Mouse (Mus musculus) neural tube, embryonic 12.5 days (tissue): ENCODE results near the gene Gm43552. TPM values are rescaled to one million over a fixed set of nuclear protein-coding genes. Genes with fewer than 3 reads are reported as not detected.

Experiments used
- ATAC-seq: fragments of 200-750 bp; cut with Nextera tagmentation; 2 replicates; pipeline ENCODE4 v1.8.0; 2017; ENCODE audit warnings: low read depth, mild to moderate bottlenecking, moderate TSS enrichment, moderate library complexity; ENCODE audit not compliant: low FRiP score
- H3K27ac ChIP-seq: fragments of 300-500 bp; sonication (generic); 2 replicates; pipeline ENCODE4 v1.5.1; 2016
- H3K27me3 ChIP-seq: fragments of 300-500 bp; sonication (generic); replicated peaks from 2 replicates; pipeline ENCODE4 v1.6.1; 2016; ENCODE audit warnings: mild to moderate bottlenecking
- H3K36me3 ChIP-seq: fragments of 300-500 bp; sonication (generic); 2 replicates; pipeline ENCODE4 v1.6.1; 2016; ENCODE audit warnings: mild to moderate bottlenecking
- H3K4me1 ChIP-seq: fragments of 300-500 bp; sonication (generic); 2 replicates; pipeline ENCODE4 v1.6.1; 2016
- H3K4me2 ChIP-seq: fragments of 300-500 bp; sonication (generic); replicated peaks from 2 replicates; pipeline ENCODE4 v1.6.1; 2016; ENCODE audit warnings: mild to moderate bottlenecking
- H3K4me3 ChIP-seq: fragments of 300-500 bp; sonication (generic); 2 replicates; pipeline ENCODE4 v1.5.1; 2016
- H3K9ac ChIP-seq: fragments of 300-500 bp; sonication (generic); 2 replicates; pipeline ENCODE4 v1.6.1; 2016; ENCODE audit warnings: mild to moderate bottlenecking
- H3K9me3 ChIP-seq: fragments of 300-500 bp; sonication (generic); 2 replicates; pipeline ENCODE4 v1.6.1; 2016; ENCODE audit warnings: mild to moderate bottlenecking
- WGBS: fragments of 180-500 bp; shearing (Covaris S2); methylation state at CpG from one replicate; pipeline ENCODE4 v1.1.7; 2016; 5-methylcytosine and 5-hydroxymethylcytosine counted together
- polyA plus RNA-seq: library from polyadenylated mRNA; unstranded; fragments of >200 nt; fragmentation: Nextera tagmentation; extraction: Ambion mirVana; gene quantifications from 2 replicates; pipeline ENCODE4 v1.2.1, GENCODE M21; 2016

Gm43552 gene
- polyA plus RNA-seq, 1 experiment from 2014 or later, result not detected

DNA sequence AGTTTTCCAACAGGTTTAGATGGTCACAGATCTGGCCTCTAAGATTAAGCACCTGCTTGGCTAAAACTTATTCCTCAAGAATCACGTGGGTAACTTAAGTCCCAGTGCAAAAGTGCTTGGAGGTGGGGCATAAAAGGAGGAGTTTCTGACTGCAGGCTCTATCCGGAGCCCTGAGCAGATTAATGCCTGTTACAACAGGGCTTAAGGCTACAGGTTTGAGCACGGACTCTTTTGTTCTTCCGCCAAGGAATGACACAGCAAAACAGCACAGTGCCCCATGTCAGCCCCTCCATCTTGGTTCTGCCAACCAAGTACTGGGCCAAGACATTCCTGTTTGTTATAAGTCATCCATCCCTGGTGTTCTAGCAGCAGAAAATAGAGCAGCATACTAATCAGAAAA lies 64.3 kb downstream of the Gm43552 start:
- ATAC-seq, result no peak
- WGBS, result 56% methylated on average over 4 of the region's 4 CpGs
- no peak overlapping the region for H3K27ac ChIP-seq
- H3K4me1 ChIP-seq, result no peaks in the 10 kb centered on the region
- H3K27me3 ChIP-seq, result no peaks in the 10 kb centered on the region
- no peak overlapping the region for H3K4me3 ChIP-seq
- H3K9me3 ChIP-seq, result no peaks in the 10 kb centered on the region
- H3K9ac ChIP-seq, result no peak overlapping the region
- H3K4me2 ChIP-seq, result no peak overlapping the region
- peaks cover 25% of the 10 kb centered on the region for H3K36me3 ChIP-seq

- Histone ChIP-seq H3K9ac (no peak overlapping the region), H3K4me3 (no peak overlapping the region), H3K4me2 (no peak overlapping the region), H3K27me3 (no peaks in the 10 kb centered on the region), H3K36me3 (peaks cover 50% of the 10 kb centered on the region), H3K27ac (no peak overlapping the region), H3K9me3 (no peaks in the 10 kb centered on the region), H3K4me1 (no peaks in the 10 kb centered on the region)
- whole genome bisulfite sequencing, result 93% methylated on average over 5 of the region's 5 CpGs
- no peak for ATAC-seq
Measured at GRCm38 (mm10) chr5:65425251-65425650, 67.4 kb downstream of the Gm43552 start.

GRCm38 (mm10) chr5:65424215-65424614 lies 68.4 kb downstream of the Gm43552 start:
- ATAC-seq, result no peak
- no peak overlapping the region for H3K4me2 ChIP-seq
- no peak overlapping the region for H3K4me3 ChIP-seq
- no peaks in the 10 kb centered on the region for H3K4me1 ChIP-seq
- H3K9ac ChIP-seq, result no peak overlapping the region
- 92% methylated on average over 6 of the region's 6 CpGs for WGBS
- no peaks in the 10 kb centered on the region for H3K27me3 ChIP-seq
- H3K27ac ChIP-seq, result no peak overlapping the region
- no peaks in the 10 kb centered on the region for H3K9me3 ChIP-seq
- H3K36me3 ChIP-seq, result peaks cover 54% of the 10 kb centered on the region

DNA sequence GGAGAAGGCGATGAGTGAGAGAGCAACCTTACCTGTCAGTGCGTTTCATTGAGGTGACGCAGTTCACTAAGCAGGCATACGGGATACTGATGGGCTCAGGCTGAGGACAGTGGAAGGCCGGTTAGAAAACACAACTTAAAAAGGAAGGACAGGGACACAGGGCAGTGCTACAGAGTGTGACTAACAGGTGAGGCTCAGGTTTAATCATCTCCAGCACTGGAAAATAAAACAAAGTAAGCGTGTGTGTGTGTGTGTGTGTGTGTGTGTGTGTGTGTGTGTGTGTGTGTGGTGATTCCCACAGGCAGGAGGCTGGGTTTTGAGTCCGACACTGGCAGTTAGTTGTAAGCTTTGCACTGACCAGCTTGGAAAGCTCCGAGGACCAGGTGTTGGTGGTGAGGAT lies 69.8 kb downstream of the Gm43552 start:
- Histone ChIP-seq H3K4me2 (no peak overlapping the region), H3K27me3 (no peaks in the 10 kb centered on the region), H3K9me3 (no peaks in the 10 kb centered on the region), H3K4me3 (no peak overlapping the region), H3K4me1 (no peaks in the 10 kb centered on the region), H3K36me3 (peaks cover 61% of the 10 kb centered on the region), H3K9ac (no peak overlapping the region), H3K27ac (no peak overlapping the region)
- WGBS, result 93% methylated on average over 8 of the region's 8 CpGs
- ATAC-seq, result no peak

GRCm38 (mm10) chr5:65420822-65421221 lies 71.8 kb downstream of the Gm43552 start:
- H3K4me3 ChIP-seq, result no peak overlapping the region
- peaks cover 76% of the 10 kb centered on the region for H3K36me3 ChIP-seq
- 74% methylated on average over 6 of the region's 6 CpGs for WGBS

DNA sequence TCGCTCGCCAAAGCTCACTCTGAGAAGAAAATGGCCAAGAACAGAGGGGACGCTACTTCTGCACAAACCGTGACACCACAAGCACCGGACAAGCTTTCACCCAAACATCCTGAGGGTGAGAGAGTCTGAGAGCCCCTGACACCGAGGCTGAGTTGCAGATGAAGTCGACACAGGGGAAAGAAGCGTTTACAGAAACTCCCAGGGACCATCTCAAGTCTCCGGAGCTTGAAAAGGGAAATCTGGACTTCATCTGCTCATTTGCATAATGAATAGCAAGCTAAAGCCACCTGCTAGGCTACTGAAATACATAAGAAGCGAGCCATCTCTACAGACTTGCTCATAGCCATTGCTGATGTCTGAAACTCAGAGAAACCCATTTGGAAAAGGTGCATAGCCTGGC lies 73.5 kb downstream of the Gm43552 start:
- Histone ChIP-seq H3K27me3 (no peaks in the 10 kb centered on the region), H3K9me3 (no peaks in the 10 kb centered on the region), H3K4me2 (no peak overlapping the region), H3K27ac (no peak overlapping the region), H3K36me3 (peaks cover 73% of the 10 kb centered on the region), H3K4me1 (peaks cover 7% of the 10 kb centered on the region; the same call in 1 of the 2 replicates), H3K9ac (no peak overlapping the region), H3K4me3 (no peak overlapping the region)
- WGBS, result 83% methylated on average over 10 of the region's 10 CpGs
- no peak for ATAC-seq

More at GRCm38 (mm10) chr5:65420822-65421221, 71.8 kb downstream of the Gm43552 start:
- no peak for ATAC-seq
- H3K9me3 ChIP-seq, result no peaks in the 10 kb centered on the region
- no peak overlapping the region for H3K4me2 ChIP-seq
- no peak overlapping the region for H3K27ac ChIP-seq
- peaks cover 4% of the 10 kb centered on the region; the same call in 1 of the 2 replicates for H3K4me1 ChIP-seq
- no peaks in the 10 kb centered on the region for H3K27me3 ChIP-seq
- H3K9ac ChIP-seq, result no peak overlapping the region

- H3K9ac ChIP-seq, result peak overlapping the region; percentile 38; the same call in 1 of the 2 replicates
Measured at GRCm38 (mm10) chr5:65415653-65416458, 76.8 kb downstream of the Gm43552 start.

DNA sequence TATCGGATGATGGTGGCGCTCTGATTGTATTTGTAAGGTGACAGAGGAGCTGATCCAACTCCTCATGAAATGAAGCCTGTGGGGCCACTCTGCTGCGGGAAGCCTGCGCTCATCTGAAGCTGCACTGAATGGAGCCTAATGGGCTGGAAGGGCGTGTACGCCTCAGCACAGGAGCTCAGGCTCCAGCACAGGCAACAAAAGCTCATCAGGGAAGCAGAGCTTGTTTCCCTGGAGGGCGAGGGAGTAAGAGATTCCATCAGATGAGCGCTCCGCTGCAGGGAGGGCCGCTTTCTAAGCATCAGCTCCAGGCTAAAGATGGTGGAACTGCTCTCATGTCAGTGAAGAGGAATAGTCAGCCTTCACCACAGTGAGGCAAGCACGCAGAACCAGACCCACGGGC lies 84.6 kb downstream of the Gm43552 start:
- ATAC-seq, result no peak
- peaks cover 69% of the 10 kb centered on the region for H3K36me3 ChIP-seq
- H3K27ac ChIP-seq, result no peak overlapping the region
- H3K4me1 ChIP-seq, result no peaks in the 10 kb centered on the region; the same call in 1 of the 2 replicates
- H3K9ac ChIP-seq, result no peak overlapping the region
- no peaks in the 10 kb centered on the region for H3K27me3 ChIP-seq
- WGBS, result 39% methylated on average over 12 of the region's 12 CpGs
- H3K9me3 ChIP-seq, result no peaks in the 10 kb centered on the region
- H3K4me3 ChIP-seq, result no peak overlapping the region
- H3K4me2 ChIP-seq, result no peak overlapping the region

More at GRCm38 (mm10) chr5:65415653-65416458, 76.8 kb downstream of the Gm43552 start:
- Histone ChIP-seq H3K27me3 (no peaks in the 10 kb centered on the region), H3K4me1 (peaks cover 7% of the 10 kb centered on the region; the same call in 1 of the 2 replicates), H3K27ac (no peak overlapping the region), H3K4me2 (peak overlapping the region; percentile 33; the same call in 1 of the 2 replicates), H3K36me3 (peaks cover 61% of the 10 kb centered on the region), H3K4me3 (no peak overlapping the region), H3K9me3 (no peaks in the 10 kb centered on the region)
- ATAC-seq, result no peak
- WGBS, result 25% methylated on average over 26 of the region's 26 CpGs

DNA sequence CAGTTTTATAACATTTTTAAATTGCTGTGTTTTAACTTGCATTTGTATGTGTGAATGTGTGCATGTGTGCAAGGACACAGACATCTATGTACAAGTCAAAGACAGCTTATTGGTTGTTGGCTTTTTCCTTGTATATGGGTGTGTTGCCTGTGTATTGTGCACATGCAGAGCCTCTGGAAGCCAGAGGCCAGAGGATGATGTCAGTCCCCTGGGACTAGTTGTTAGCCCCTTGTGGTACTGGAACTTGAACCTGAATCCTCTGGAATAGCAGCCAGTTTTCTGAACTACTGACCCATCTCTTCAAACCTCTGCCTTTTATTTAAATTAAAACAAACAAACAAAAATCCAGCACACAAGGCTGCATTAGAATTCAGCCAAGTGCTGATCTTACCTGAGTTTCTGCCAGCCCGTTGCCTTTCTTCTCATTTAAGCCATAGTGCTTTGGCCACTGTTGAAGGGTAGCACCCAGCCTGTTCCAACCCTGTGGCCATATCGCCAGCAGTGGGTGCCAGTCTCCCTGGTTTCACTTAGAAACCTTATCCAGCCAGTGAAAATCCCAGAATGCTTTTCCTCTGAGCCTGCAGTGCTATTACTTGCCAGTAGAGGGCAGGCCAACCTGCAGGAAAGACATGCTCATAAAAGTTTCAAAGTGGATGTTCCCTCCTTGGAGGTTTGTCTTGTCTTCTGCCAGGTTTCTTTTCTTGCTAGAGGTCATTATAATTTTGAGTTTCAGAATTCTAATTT lies 91.2 kb downstream of the Gm43552 start:
- H3K9me3 ChIP-seq, result no peaks in the 10 kb centered on the region
- no peaks in the 10 kb centered on the region for H3K4me1 ChIP-seq
- no peaks in the 10 kb centered on the region for H3K27me3 ChIP-seq
- WGBS, result 25% methylated on average over 2 of the region's 2 CpGs
- H3K4me3 ChIP-seq, result no peak overlapping the region
- peaks cover 68% of the 10 kb centered on the region for H3K36me3 ChIP-seq
- H3K4me2 ChIP-seq, result no peak overlapping the region
- ATAC-seq, result peak; percentile 56; the same call in 1 of the 2 replicates
- H3K27ac ChIP-seq, result no peak overlapping the region
- H3K9ac ChIP-seq, result no peak overlapping the region

DNA sequence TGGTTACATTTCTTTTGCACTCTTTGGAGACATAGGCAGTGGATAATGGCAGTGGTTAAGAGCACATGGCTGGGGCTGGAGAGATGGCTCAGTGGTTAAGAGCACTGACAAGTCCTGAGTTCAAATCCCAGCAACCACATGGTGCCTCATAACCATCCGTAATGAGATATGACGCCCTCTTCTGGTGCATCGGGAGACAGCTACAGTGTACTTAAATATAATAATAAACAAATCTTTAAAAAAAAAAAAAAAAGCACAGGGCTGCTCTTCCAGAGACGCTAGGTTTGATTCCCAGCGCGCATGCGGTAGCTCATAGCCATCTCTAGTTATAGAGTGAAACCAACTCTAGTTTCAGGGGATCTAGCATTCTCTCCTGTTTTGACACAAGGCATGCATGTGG lies 98.2 kb downstream of the Gm43552 start:
- no peaks in the 10 kb centered on the region for H3K27me3 ChIP-seq
- 94% methylated on average over 7 of the region's 7 CpGs for WGBS
- ATAC-seq, result no peak
- no peak overlapping the region for H3K9ac ChIP-seq
- no peak overlapping the region for H3K27ac ChIP-seq
- peaks cover 34% of the 10 kb centered on the region for H3K36me3 ChIP-seq
- no peak overlapping the region for H3K4me3 ChIP-seq
- H3K9me3 ChIP-seq, result no peaks in the 10 kb centered on the region
- peaks cover 8% of the 10 kb centered on the region for H3K4me1 ChIP-seq
- H3K4me2 ChIP-seq, result no peak overlapping the region

DNA sequence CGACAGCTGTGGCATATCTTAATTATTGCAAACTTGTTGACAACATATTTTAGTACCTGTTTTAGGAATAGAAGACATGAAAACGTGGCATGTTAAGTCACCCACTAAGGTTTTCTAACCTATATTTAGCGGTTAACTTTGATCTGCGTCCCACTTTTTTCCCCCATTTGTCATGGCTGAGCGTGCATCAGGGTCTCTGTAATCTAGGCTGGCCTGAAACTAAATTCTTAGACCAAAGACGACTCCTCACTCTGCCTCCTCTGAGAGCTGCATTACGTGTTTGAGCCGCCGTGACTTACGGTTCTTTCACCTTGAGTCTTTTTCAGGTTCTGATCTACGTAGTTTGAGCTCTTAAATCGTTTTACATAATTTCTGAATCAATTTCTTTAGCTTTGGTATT lies 100.9 kb downstream of the Gm43552 start:
- no peaks in the 10 kb centered on the region for H3K27me3 ChIP-seq
- no peak overlapping the region for H3K27ac ChIP-seq
- H3K9me3 ChIP-seq, result no peaks in the 10 kb centered on the region
- ATAC-seq, result peak; percentile 69
- H3K4me1 ChIP-seq, result peaks cover 12% of the 10 kb centered on the region
- H3K4me2 ChIP-seq, result peak overlapping the region; percentile 73
- peaks cover 42% of the 10 kb centered on the region for H3K36me3 ChIP-seq
- peak overlapping the region; percentile 89 for H3K4me3 ChIP-seq
- 4% methylated on average over 12 of the region's 12 CpGs for WGBS
- H3K9ac ChIP-seq, result peak overlapping the region; percentile 97
